Mouse (Mus musculus) cerebellum, adult 11 months (tissue): Measurements from ENCODE around the gene Pcnx.
"Not testable (repeated sequence)": the region's sequence is repeated elsewhere in the genome, so short reads cannot be mapped to it uniquely, and the experiment has no call there.

ENCODE experiments used
- DNase-seq: peaks from one replicate; pipeline ENCODE4 v3.0.0; 2022

Pcnx gene

DNA sequence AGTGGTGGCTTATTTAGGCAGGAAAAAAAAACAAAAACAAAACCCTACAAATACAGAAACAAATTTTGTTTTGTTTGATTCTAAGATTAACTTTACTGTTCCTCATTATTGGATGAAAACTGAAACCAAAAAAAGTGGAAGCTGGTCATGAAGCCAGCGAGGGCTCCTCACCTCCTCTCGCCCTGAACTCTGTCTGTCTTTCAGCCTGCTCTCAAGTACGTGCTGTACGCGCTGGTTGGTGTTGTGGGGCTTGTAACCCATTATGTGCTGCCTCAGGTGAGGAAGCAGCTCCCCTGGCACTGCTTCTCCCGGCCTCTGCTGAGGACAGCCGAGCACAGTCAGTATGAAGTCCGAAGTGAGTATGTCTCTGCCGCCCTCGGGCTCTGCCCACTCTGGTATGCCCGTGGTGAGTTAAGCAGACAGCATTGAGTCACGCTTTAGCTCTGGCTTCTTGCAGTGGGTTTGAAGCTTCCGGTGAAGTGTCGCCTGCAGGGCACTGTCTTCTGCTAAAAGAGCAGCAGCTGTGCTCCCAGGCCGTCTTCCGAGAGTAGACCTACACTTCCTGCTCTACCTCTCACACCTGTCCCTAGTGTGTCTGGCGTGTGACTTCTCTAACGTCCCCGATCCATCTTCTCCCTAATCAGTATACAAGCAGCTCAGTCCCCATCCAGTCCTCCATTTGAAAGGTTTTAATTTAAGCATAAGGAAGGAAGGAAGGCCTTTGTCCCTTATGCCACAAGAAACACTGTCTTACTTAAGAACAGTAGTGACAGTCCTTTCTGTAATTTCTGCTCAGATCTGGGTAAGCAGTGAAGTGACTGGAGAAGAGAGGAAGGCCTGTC is 111.4 kb downstream of the Pcnx start:
- DNase-seq, result no peak

DNA sequence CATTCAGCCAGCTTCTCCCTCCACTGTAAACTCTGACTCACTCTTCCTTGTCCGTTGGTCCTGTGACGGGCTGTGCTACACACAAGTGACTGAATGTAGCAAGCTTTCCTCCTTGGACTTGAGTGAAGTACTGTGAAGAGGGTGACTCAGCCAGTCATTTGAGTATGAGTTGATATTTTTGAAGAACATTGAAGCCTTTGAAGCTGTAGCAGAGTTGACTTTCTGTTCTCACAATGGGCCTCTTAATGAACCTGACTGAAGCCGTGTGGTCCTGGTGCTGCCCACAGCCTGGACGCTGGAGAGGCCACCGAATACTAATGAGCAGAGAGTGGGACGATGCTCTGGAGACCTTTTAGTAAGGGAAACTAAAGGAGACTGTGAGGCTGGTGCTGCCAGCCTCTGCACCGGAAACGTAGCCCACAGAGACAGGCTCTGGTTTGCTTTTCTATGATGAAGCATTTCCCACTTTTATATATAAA is 112.1 kb downstream of the Pcnx start:
- DNase-seq, result no peak

GRCm38 (mm10) chr12:81974806-81975205 is 115.0 kb downstream of the Pcnx start:
- no peak for DNase-seq

GRCm38 (mm10) chr12:81977346-81977745 is 117.5 kb downstream of the Pcnx start:
- no peak for DNase-seq

DNA sequence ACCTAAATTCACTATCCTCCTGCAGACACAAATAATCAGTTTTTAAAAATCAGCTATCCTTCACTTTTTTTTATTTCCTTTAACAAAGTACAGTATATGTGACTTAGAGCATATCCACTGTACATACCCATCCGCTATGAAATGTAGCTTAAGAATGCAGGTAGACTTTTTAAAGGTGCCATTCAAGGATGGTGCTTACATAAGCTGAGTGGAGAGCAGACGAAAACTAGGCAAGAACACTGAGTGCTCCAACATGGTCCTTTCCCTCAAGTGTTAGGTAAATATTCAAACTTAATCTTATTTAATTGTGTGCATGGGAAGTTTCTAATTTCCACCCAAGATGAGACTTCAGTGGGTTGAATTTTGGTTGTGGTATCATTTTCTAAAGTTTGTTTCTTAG is 119.5 kb downstream of the Pcnx start:
- no peak for DNase-seq

DNA sequence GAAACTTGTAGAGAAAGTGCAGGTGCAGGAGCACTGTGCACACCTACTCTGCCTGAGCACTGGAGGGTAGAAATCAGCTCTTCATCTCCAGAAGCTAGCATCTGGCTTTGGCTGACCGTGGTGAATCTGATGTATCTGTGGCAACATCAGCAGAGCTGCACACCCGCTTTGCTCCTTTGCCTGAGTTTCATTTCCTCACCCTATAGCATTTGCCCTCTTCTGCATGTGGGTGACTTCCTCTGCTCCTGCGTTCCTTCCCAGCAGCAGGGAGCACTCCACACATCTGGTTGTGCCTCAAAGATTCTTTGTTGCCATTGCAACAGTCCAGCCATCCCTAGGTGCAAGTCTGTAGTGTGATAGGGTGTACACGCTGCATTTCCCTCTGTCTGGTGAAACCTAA is 132.3 kb downstream of the Pcnx start:
- DNase-seq, result no peak

- DNase-seq, result no peak
These were observed 133.2 kb downstream of the Pcnx start for GRCm38 (mm10) chr12:81992996-81993395.

- DNase-seq, result no peak
These were observed 135.3 kb downstream of the Pcnx start for GRCm38 (mm10) chr12:81994911-81995667.

GRCm38 (mm10) chr12:81996679-81997362 is 137.0 kb downstream of the Pcnx start:
- DNase-seq, result no peak

DNA sequence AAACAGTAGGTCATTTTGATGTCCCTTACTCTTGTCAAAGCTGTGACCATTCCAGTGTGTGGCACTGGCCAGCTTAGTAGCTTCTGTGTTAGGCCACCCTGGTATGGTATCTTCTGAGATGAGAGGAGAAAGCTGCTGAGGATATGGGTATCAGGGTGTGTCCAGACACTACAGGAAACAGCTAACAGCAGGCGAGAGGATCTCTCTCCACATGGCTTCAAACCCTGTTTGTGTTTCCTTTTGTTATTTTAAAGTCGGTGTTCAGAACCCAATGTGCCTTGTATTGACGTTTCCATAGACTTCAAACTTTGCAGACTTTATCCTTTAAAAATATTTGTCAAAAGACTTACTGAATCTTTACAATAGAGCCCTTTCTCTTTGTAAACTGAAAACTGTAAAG is 137.7 kb downstream of the Pcnx start:
- DNase-seq, result no peak

GRCm38 (mm10) chr12:82002697-82003096 is 142.9 kb downstream of the Pcnx start:
- DNase-seq, result not testable (repeated sequence)

GRCm38 (mm10) chr12:82025901-82026633 is 166.2 kb downstream of the Pcnx start:
- DNase-seq, result not testable (repeated sequence)

- not testable (repeated sequence) for DNase-seq
These were observed 173.7 kb downstream of the Pcnx start for GRCm38 (mm10) chr12:82033524-82033923.

- not testable (repeated sequence) for DNase-seq
These were observed 174.2 kb downstream of the Pcnx start for GRCm38 (mm10) chr12:82033973-82034372.

- not testable (repeated sequence) for DNase-seq
These were observed 184.3 kb downstream of the Pcnx start for GRCm38 (mm10) chr12:82044078-82044477.
